Mouse (Mus musculus): Measurements from ENCODE around the gene Gm20695.

The Gm20695 gene

GRCm38 (mm10) chr16:3895173-3895792, 10.8 kb downstream of the Gm20695 start:
- DNase-seq (ENCODE audit: low spot score), result no peak

- no peak for DNase-seq (ENCODE audit: low spot score)
Observed at GRCm38 (mm10) chr16:3896046-3896445, 11.6 kb downstream of the Gm20695 start.

- no peak for DNase-seq (ENCODE audit: low spot score)
Observed at GRCm38 (mm10) chr16:3896553-3896952, 12.1 kb downstream of the Gm20695 start.

- DNase-seq (ENCODE audit: low spot score), result no peak
Observed at GRCm38 (mm10) chr16:3907471-3907870, 23.0 kb downstream of the Gm20695 start.

- peak; percentile 94 for DNase-seq (ENCODE audit: low spot score)
Observed at GRCm38 (mm10) chr16:3908537-3909111, 24.2 kb downstream of the Gm20695 start, which contains the start of the genes 1700037C18Rik and Cluap1. 1700037C18Rik (minus strand) TSS chr16:3908689. Cluap1 (plus strand) TSS chr16:3908801.

GRCm38 (mm10) chr16:3909118-3909517, 24.7 kb downstream of the Gm20695 start:
- DNase-seq (ENCODE audit: low spot score), result no peak

GRCm38 (mm10) chr16:3920756-3921155, 36.3 kb downstream of the Gm20695 start:
- DNase-seq (ENCODE audit: low spot score), result no peak

- no peak for DNase-seq (ENCODE audit: low spot score)
Observed at GRCm38 (mm10) chr16:3923515-3923914, 39.1 kb downstream of the Gm20695 start.

- no peak for DNase-seq (ENCODE audit: low spot score)
Observed at GRCm38 (mm10) chr16:3923966-3924365, 39.5 kb downstream of the Gm20695 start.

GRCm38 (mm10) chr16:3928582-3928981, 44.1 kb downstream of the Gm20695 start:
- DNase-seq (ENCODE audit: low spot score), result no peak

GRCm38 (mm10) chr16:3929151-3929550, 44.7 kb downstream of the Gm20695 start:
- DNase-seq (ENCODE audit: low spot score), result no peak

GRCm38 (mm10) chr16:3933536-3933935, 49.1 kb downstream of the Gm20695 start:
- no peak for DNase-seq (ENCODE audit: low spot score)

- DNase-seq (ENCODE audit: low spot score), result no peak
Observed at GRCm38 (mm10) chr16:3934091-3934490, 49.6 kb downstream of the Gm20695 start.

GRCm38 (mm10) chr16:3934701-3935100, 50.3 kb downstream of the Gm20695 start:
- no peak for DNase-seq (ENCODE audit: low spot score)

GRCm38 (mm10) chr16:3951141-3951540, 66.7 kb downstream of the Gm20695 start:
- no peak for DNase-seq (ENCODE audit: low spot score)

- DNase-seq (ENCODE audit: low spot score), result no peak
Observed at GRCm38 (mm10) chr16:3956369-3956768, 71.9 kb downstream of the Gm20695 start.

GRCm38 (mm10) chr16:3959261-3959660, 74.8 kb downstream of the Gm20695 start:
- DNase-seq (ENCODE audit: low spot score), result no peak

- no peak for DNase-seq (ENCODE audit: low spot score)
Observed at GRCm38 (mm10) chr16:3964990-3965389, 80.5 kb downstream of the Gm20695 start.

- no peak for DNase-seq (ENCODE audit: low spot score)
Observed at GRCm38 (mm10) chr16:3965534-3965933, 81.1 kb downstream of the Gm20695 start.

Data from testis, postnatal 14 days (tissue).